Mouse (Mus musculus) cerebellum, adult 2 months (tissue): ENCODE data around the gene Klhl21.

Experiments used
- CTCF ChIP-seq: fragments of 200-500 bp; IDR thresholded peaks from 2 replicates; pipeline ENCODE4 v1.5.1; 2011; ENCODE audit warnings: low read depth, mild to moderate bottlenecking, control low read depth, low read length, moderate library complexity, borderline replicate concordance; ENCODE audit not compliant: insufficient read depth
- POLR2A ChIP-seq: fragments of 200-500 bp; IDR thresholded peaks from 2 replicates; pipeline ENCODE4 v1.6.1; 2011; ENCODE audit warnings: low read length, control low read depth, borderline replicate concordance; ENCODE audit not compliant: insufficient read depth

GRCm38 (mm10) chr4:152044609-152045008 lies 36.0 kb downstream of the Klhl21 start:
- TF ChIP-seq POLR2A (no peak), CTCF (no peak)
